Comparison of ENCODE assay signal across 9 mouse cellular contexts in the genomic region with DNA sequence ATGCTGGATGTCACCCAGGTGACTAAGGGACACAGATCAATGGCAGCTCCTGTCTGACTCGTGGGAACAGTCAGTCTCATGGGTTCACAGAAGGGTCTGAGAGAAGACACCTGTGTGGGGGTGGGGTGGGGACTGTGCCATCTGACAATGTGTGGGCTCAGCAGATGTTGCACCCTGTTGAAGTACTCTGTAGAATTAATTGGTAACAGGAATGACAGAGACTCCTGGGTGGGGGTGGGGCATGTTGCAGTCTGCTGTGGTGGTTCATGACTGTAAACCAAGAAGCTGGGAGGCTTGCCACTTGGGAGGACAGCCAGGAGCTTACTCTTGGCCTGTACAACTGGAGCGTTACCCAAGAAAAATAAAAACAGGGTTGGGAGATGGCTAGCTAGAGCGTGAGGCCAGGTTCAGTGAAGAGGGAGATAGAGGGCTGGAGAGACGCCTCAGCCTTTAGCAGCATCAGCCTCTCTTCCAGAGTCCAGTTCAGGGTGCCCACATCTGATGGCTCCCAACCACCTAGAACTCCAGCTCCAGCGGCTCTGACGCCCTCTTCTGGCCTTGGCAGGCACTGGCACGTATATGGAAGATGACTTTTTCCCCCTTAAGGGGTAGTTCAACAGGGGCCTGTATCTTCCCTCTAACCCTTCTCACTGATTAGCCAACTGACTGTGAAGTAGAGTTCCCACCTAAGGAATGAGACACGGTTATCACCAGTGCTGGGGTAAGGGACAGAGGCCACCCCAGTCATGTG. TPM values are rescaled to one million over a fixed set of nuclear protein-coding genes. Genes with fewer than 3 reads are reported as not detected.
DNase-seq lines count a peak whose midpoint lies in the region; ATAC-seq and TF ChIP-seq lines count a peak whose summit lies in the region.
"Had no signal": no experiment of that assay in that cellular context is flagged by ENCODE, and none has a peak within 500 bp of the region (broad histone marks: within the 10 kb centered on the region; RNA-seq: fewer than 3 reads in every experiment).

No protein-coding gene starts in this region.

- H3K27me3 ChIP-seq in lung, embryonic 14.5 days (ENCODE audit: insufficient read depth, low read length): no peaks in the 10 kb centered on the region

- H3K4me3 ChIP-seq in lung, embryonic 14.5 days (ENCODE audit: low read depth, low read length): no peak overlapping the region

- H3K4me1 ChIP-seq in lung, embryonic 14.5 days (ENCODE audit: insufficient read depth): no peaks in the 10 kb centered on the region

- 48% methylated on average over 8 of the region's 8 CpGs for WGBS in lung, embryonic 14.5 days

- TF ChIP-seq CTCF in lung, embryonic 14.5 days (IDR thresholded peaks at IDR 0.05; ENCODE audit: low read depth): 0 out of 2 replicates have a peak, but pooled peaks have one; percentile 7

- DNase-seq in cerebellum, postnatal 10 days: peak; percentile 86 to 88
- no peak for DNase-seq in cerebellum, adult 9-11 months
- DNase-seq in right cerebral cortex, adult 18-20 months: peak; percentile 21
- no peak for DNase-seq in right cerebral cortex, postnatal 36 days (ENCODE audit: low spot score in 2 of 2)
- DNase-seq in heart, postnatal 4 days: peak; percentile 84
- peak; percentile 58 for DNase-seq in lung, embryonic 14.5 days
- DNase-seq in thymus, postnatal 10 days (ENCODE audit: low spot score in 2 of 2): peak; percentile 69 to 74

- H3K9me3 ChIP-seq in lung, embryonic 14.5 days (ENCODE audit: low read depth, low read length): no peaks in the 10 kb centered on the region

- no peak for ATAC-seq in lung, embryonic 14.5 days (ENCODE audit: insufficient read depth)
- no peak for ATAC-seq in activated CD4-positive, CD25-positive, alpha-beta regulatory T cell, adult 4 months

- H3K9ac ChIP-seq in lung, embryonic 14.5 days: no peak overlapping the region

- no peak overlapping the region for H3K4me2 ChIP-seq in lung, embryonic 14.5 days

- no peak overlapping the region for H3K27ac ChIP-seq in lung, embryonic 14.5 days (ENCODE audit: low read depth)
- H3K27ac ChIP-seq: macrophage had no signal

- H3K36me3 ChIP-seq in lung, embryonic 14.5 days (ENCODE audit: insufficient read depth): no peaks in the 10 kb centered on the region

RNA-seq across cellular contexts. Expression of a gene that starts 10.6 kb away (rescaled TPM):
- total RNA-seq in heart, postnatal 4 days (2021): 1 to 10 TPM in 1 of 2 experiments, under 1 TPM in 1; 0.88 to 1.6 TPM
- 8.1 and 10.8 TPM in 2 replicates for polyA plus RNA-seq in lung, embryonic 14.5 days (2014; fragmentation: Nextera tagmentation; extraction: Ambion mirVana)
- not detected for polyA plus RNA-seq in activated CD4-positive, CD25-positive, alpha-beta regulatory T cell, adult 4 months (2017; shearing (Covaris generic))
- polyA plus RNA-seq: macrophage had no signal

RNA-seq across cellular contexts. Expression of a gene that starts 32.8 kb away (rescaled TPM):
- total RNA-seq in heart, postnatal 4 days (2021): 10 to 100 TPM; 19.1 to 23.3 TPM
- polyA plus RNA-seq in lung, embryonic 14.5 days (2014; fragmentation: Nextera tagmentation; extraction: Ambion mirVana): 2.0 and 3.4 TPM in 2 replicates
- not detected for polyA plus RNA-seq in activated CD4-positive, CD25-positive, alpha-beta regulatory T cell, adult 4 months (2017; shearing (Covaris generic))

RNA-seq across cellular contexts. Expression of a gene that starts 58.3 kb away (rescaled TPM):
- 1 to 10 TPM; 7.3 to 8.7 TPM for total RNA-seq in heart, postnatal 4 days (2021)
- 10.3 and 10.7 TPM in 2 replicates for polyA plus RNA-seq in lung, embryonic 14.5 days (2014; fragmentation: Nextera tagmentation; extraction: Ambion mirVana)
- polyA plus RNA-seq in activated CD4-positive, CD25-positive, alpha-beta regulatory T cell, adult 4 months (2017; shearing (Covaris generic)): not detected

Comparison
In these comparisons a context has a peak if more than half of its experiments do, and no peak if none do; other contexts are left out.
1. DNase-seq: peak in cerebellum, postnatal 10 days (2 of 2), right cerebral cortex, adult 18-20 months (single experiment), heart, postnatal 4 days (single experiment), lung, embryonic 14.5 days (single experiment) and thymus, postnatal 10 days (2 of 2); none in cerebellum, adult 9-11 months (single experiment) and right cerebral cortex, postnatal 36 days (0 of 2).
2. RNA of a gene that starts 58.3 kb away (polyA plus RNA-seq): 10.3 to 10.7 TPM in lung, embryonic 14.5 days; not detected in activated CD4-positive, CD25-positive, alpha-beta regulatory T cell, adult 4 months; every median in the first group is over 10 times any median in the second.